Mouse (Mus musculus): Measurements from ENCODE around the gene Fgd4. TPM values are rescaled to one million over a fixed set of nuclear protein-coding genes. Genes with fewer than 3 reads are reported as not detected.
"Not testable (repeated sequence)": the region's sequence is repeated elsewhere in the genome, so short reads cannot be mapped to it uniquely, and the experiment has no call there.

The Fgd4 gene
- polyA plus RNA-seq, 1 experiment from 2014 or later: 3.2 TPM

GRCm38 (mm10) chr16:16565786-16566185, 34.6 kb downstream of the Fgd4 start:
- H3K9me3 ChIP-seq (replicated peaks): no peaks in the 10 kb centered on the region
- H3K36me3 ChIP-seq: no peaks in the 10 kb centered on the region
- ATAC-seq: no peak
- H3K27me3 ChIP-seq (replicated peaks): no peaks in the 10 kb centered on the region
- H3K4me3 ChIP-seq: no peak overlapping the region
- no peak overlapping the region for H3K27ac ChIP-seq
- no peak overlapping the region for H3K9ac ChIP-seq
- H3K4me2 ChIP-seq: no peak overlapping the region
- H3K4me1 ChIP-seq: no peaks in the 10 kb centered on the region

GRCm38 (mm10) chr16:16560718-16561117, 39.6 kb downstream of the Fgd4 start:
- no peak for ATAC-seq
- Histone ChIP-seq H3K27me3 (replicated peaks) (no peaks in the 10 kb centered on the region), H3K4me1 (peaks cover 11% of the 10 kb centered on the region; the same call in 1 of the 2 replicates), H3K4me2 (no peak overlapping the region), H3K4me3 (no peak overlapping the region), H3K27ac (no peak overlapping the region), H3K9ac (no peak overlapping the region), H3K9me3 (replicated peaks) (no peaks in the 10 kb centered on the region), H3K36me3 (no peaks in the 10 kb centered on the region)

GRCm38 (mm10) chr16:16559878-16560531, 40.3 kb downstream of the Fgd4 start:
- peak overlapping the region; percentile 20; the same call in 1 of the 2 replicates for H3K4me2 ChIP-seq
- H3K36me3 ChIP-seq: no peaks in the 10 kb centered on the region
- ATAC-seq: peak; percentile 70
- 20% methylated on average over 9 of the region's 9 CpGs for WGBS (ENCODE audit: insufficient replicate concordance)
- H3K27ac ChIP-seq: no peak overlapping the region
- no peaks in the 10 kb centered on the region for H3K27me3 ChIP-seq (replicated peaks)
- H3K9me3 ChIP-seq (replicated peaks): no peaks in the 10 kb centered on the region
- H3K4me1 ChIP-seq: peaks cover 11% of the 10 kb centered on the region; the same call in 1 of the 2 replicates
- H3K9ac ChIP-seq: no peak overlapping the region
- H3K4me3 ChIP-seq: no peak overlapping the region

- H3K9ac ChIP-seq: no peak overlapping the region
- WGBS (ENCODE audit: insufficient replicate concordance): 58% methylated on average over 3 of the region's 3 CpGs
- no peaks in the 10 kb centered on the region for H3K9me3 ChIP-seq (replicated peaks)
- no peak for ATAC-seq
- no peak overlapping the region for H3K4me3 ChIP-seq
- no peak overlapping the region for H3K27ac ChIP-seq
- H3K36me3 ChIP-seq: no peaks in the 10 kb centered on the region
- H3K4me1 ChIP-seq: peaks cover 11% of the 10 kb centered on the region; the same call in 1 of the 2 replicates
- H3K27me3 ChIP-seq (replicated peaks): no peaks in the 10 kb centered on the region
- H3K4me2 ChIP-seq: no peak overlapping the region
These were observed 41.1 kb downstream of the Fgd4 start for GRCm38 (mm10) chr16:16559016-16559877.

DNA sequence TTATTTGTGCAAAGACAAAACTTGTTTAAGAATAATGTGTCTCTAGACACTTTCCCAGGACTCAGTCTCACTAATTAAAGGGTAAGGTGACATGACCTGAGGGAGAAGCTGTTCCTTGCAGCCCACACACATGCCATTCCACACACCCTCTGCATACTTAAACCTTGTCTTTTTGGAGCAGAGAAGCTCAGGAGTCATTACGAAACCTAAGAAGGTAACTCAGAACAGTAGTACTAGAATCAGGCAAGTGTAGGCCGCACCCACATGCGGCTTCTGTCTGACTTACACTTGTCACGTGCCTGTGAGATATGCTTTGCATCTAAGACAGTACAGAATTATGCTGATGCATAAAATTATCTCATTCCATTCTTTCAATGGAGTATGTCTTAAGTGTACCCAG, 42.6 kb downstream of the Fgd4 start:
- H3K9me3 ChIP-seq (replicated peaks): no peaks in the 10 kb centered on the region
- H3K27me3 ChIP-seq (replicated peaks): no peaks in the 10 kb centered on the region
- H3K4me1 ChIP-seq: peaks cover 11% of the 10 kb centered on the region; the same call in 1 of the 2 replicates
- no peak overlapping the region for H3K4me2 ChIP-seq
- WGBS (ENCODE audit: insufficient replicate concordance): 80% methylated on average over 4 of the region's 4 CpGs
- no peak overlapping the region for H3K9ac ChIP-seq
- H3K36me3 ChIP-seq: no peaks in the 10 kb centered on the region
- ATAC-seq: no peak
- no peak overlapping the region for H3K4me3 ChIP-seq
- H3K27ac ChIP-seq: no peak overlapping the region

DNA sequence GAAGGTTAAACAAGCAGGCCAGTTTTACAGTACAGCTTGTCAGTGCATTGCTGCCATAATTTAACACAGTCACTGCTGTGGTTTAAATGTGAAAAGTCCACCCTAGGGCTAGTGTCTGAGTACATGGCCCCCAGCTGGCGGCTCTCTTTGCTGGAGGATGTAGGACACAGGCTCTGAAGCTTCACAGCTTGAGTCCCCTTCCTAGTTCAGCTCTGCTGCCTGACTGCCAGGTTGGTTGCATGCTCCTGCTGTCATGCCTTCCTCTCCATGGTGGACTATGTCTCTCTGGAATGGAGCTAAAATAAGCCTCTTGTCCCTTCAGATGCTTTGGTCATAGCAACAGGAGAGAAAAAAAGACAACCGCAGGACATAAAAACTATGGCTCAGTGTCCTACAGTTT, 46.3 kb downstream of the Fgd4 start:
- Histone ChIP-seq H3K27ac (no peak overlapping the region), H3K27me3 (replicated peaks) (no peaks in the 10 kb centered on the region), H3K9ac (no peak overlapping the region), H3K4me2 (no peak overlapping the region), H3K4me3 (no peak overlapping the region), H3K36me3 (no peaks in the 10 kb centered on the region), H3K4me1 (no peaks in the 10 kb centered on the region), H3K9me3 (replicated peaks) (no peaks in the 10 kb centered on the region)
- ATAC-seq: no peak
- WGBS (ENCODE audit: insufficient replicate concordance): 59% methylated on average over 2 of the region's 2 CpGs

- Histone ChIP-seq H3K27ac (no peak overlapping the region), H3K27me3 (replicated peaks) (no peaks in the 10 kb centered on the region), H3K9ac (no peak overlapping the region), H3K9me3 (replicated peaks) (no peaks in the 10 kb centered on the region), H3K4me3 (no peak overlapping the region), H3K4me2 (no peak overlapping the region), H3K4me1 (no peaks in the 10 kb centered on the region), H3K36me3 (no peaks in the 10 kb centered on the region)
- 35% methylated on average over 2 of the region's 2 CpGs for WGBS (ENCODE audit: insufficient replicate concordance)
- ATAC-seq: no peak
These were observed 48.2 kb downstream of the Fgd4 start for GRCm38 (mm10) chr16:16552197-16552596.

- ATAC-seq: no peak
- WGBS (ENCODE audit: insufficient replicate concordance): 51% methylated on average over 2 of the region's 2 CpGs
These were observed 51.2 kb downstream of the Fgd4 start for GRCm38 (mm10) chr16:16549105-16549504.

DNA sequence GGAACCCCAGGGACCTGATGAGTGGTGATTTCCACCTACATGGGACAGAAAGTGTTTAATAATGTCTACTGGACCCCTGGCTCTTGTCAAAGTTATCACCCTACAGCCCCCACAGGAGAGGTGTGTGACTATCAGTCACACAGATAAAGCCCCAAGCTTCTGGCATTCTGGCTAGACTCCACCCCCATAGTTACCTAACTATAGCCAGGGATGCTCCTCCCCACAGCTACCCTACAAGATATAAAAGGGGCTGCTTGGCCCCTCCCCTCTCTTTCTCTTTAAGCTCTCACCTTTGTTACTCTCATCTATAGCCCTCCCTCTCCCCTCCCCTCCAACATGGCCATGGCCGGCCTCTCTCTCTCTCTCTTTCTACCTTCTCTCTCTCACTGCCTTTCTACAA, 53.7 kb downstream of the Fgd4 start:
- H3K9me3 ChIP-seq (replicated peaks): no peaks in the 10 kb centered on the region
- ATAC-seq: peak; percentile 57; the same call in 1 of the 2 replicates
- no peak overlapping the region for H3K4me3 ChIP-seq
- no peak overlapping the region for H3K9ac ChIP-seq
- H3K27ac ChIP-seq: no peak overlapping the region
- no peaks in the 10 kb centered on the region for H3K27me3 ChIP-seq (replicated peaks)
- no peak overlapping the region for H3K4me2 ChIP-seq
- H3K4me1 ChIP-seq: 0 out of 2 replicates have a peak, but pooled peaks cover 7% of the 10 kb centered on the region
- WGBS (ENCODE audit: insufficient replicate concordance): 50% methylated on average over 1 of the region's 1 CpGs
- no peaks in the 10 kb centered on the region for H3K36me3 ChIP-seq

More at GRCm38 (mm10) chr16:16549105-16549504, 51.2 kb downstream of the Fgd4 start:
- Histone ChIP-seq H3K4me2 (no peak overlapping the region), H3K4me3 (no peak overlapping the region), H3K9ac (no peak overlapping the region), H3K4me1 (0 out of 2 replicates have a peak, but pooled peaks cover 7% of the 10 kb centered on the region), H3K9me3 (replicated peaks) (no peaks in the 10 kb centered on the region), H3K27me3 (replicated peaks) (no peaks in the 10 kb centered on the region), H3K36me3 (no peaks in the 10 kb centered on the region), H3K27ac (no peak overlapping the region)

DNA sequence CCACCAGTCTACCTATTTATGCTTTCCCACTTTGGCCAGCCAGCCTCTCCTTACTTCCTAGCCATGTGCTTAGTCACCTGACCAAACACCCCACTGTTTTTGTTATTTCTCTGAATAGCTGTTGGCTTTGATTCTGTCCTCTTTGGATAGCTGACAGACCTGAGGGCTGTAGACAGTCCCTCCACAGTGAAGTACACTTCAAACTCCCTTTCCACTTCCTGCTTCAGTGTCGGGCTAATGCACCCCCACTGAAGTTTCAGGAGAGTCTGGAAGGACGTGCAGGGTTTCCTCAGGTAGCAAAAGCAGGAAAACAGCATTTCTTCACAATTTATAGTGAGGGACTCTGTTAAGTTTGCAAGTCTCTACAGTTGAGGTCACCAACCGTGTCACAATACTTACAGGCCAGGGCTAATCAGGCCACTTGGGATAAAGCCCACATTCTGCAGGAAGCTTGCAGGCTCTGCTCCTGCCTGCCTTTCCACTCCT, 57.4 kb downstream of the Fgd4 start:
- WGBS (ENCODE audit: insufficient replicate concordance): 41% methylated on average over 3 of the region's 3 CpGs
- no peak for ATAC-seq
- Histone ChIP-seq H3K36me3 (no peaks in the 10 kb centered on the region), H3K4me3 (no peak overlapping the region), H3K27ac (no peak overlapping the region), H3K9me3 (replicated peaks) (no peaks in the 10 kb centered on the region), H3K4me2 (no peak overlapping the region), H3K27me3 (replicated peaks) (no peaks in the 10 kb centered on the region), H3K4me1 (0 out of 2 replicates have a peak, but pooled peaks cover 7% of the 10 kb centered on the region), H3K9ac (no peak overlapping the region)

GRCm38 (mm10) chr16:16539396-16539795, 61.0 kb downstream of the Fgd4 start:
- not testable (repeated sequence) for H3K27ac ChIP-seq; H3K4me1 ChIP-seq; H3K9ac ChIP-seq; H3K9me3 ChIP-seq (replicated peaks); H3K4me2 ChIP-seq; H3K4me3 ChIP-seq; H3K27me3 ChIP-seq (replicated peaks); H3K36me3 ChIP-seq; ATAC-seq
- WGBS (ENCODE audit: insufficient replicate concordance): 52% methylated on average over 2 of the region's 2 CpGs

DNA sequence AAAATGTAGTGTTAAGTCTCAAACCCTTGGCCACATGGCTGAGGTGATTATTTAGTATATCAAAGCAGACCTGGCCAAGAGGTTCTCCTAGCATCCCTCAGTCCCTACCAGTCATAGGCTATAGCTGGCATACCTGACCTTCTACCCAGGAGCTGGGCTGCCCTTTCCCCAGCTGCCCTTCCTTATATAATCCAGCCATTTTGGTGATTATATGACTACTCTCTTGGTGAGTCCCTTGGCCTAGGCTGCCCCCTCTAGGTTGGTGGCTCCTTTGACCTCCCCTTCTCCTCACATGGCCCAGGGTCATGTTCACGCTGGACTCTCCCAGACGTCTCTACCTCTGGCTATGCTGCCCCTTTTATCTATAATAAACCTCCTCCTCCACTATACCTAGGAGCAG, 65.1 kb downstream of the Fgd4 start:
- no peak overlapping the region for H3K27ac ChIP-seq
- no peaks in the 10 kb centered on the region for H3K36me3 ChIP-seq
- WGBS (ENCODE audit: insufficient replicate concordance): 67% methylated on average over 2 of the region's 2 CpGs
- H3K4me1 ChIP-seq: no peaks in the 10 kb centered on the region
- no peak for ATAC-seq
- H3K9me3 ChIP-seq (replicated peaks): no peaks in the 10 kb centered on the region
- H3K4me2 ChIP-seq: no peak overlapping the region
- no peaks in the 10 kb centered on the region for H3K27me3 ChIP-seq (replicated peaks)
- no peak overlapping the region for H3K9ac ChIP-seq
- H3K4me3 ChIP-seq: no peak overlapping the region

All from liver, embryonic 12.5 days (tissue).